Mouse (Mus musculus): ENCODE measurements around the gene Mettl16. TPM values are rescaled to one million over a fixed set of nuclear protein-coding genes. Genes with fewer than 3 reads are reported as not detected.
A peak's percentile ranks its signal among the peaks of the same experiment; 100 is the strongest.

Gene Mettl16
- polyA plus RNA-seq (2015; fragmentation: Nextera tagmentation; extraction: Ambion mirVana): 55.2 TPM in 2 replicates

DNA sequence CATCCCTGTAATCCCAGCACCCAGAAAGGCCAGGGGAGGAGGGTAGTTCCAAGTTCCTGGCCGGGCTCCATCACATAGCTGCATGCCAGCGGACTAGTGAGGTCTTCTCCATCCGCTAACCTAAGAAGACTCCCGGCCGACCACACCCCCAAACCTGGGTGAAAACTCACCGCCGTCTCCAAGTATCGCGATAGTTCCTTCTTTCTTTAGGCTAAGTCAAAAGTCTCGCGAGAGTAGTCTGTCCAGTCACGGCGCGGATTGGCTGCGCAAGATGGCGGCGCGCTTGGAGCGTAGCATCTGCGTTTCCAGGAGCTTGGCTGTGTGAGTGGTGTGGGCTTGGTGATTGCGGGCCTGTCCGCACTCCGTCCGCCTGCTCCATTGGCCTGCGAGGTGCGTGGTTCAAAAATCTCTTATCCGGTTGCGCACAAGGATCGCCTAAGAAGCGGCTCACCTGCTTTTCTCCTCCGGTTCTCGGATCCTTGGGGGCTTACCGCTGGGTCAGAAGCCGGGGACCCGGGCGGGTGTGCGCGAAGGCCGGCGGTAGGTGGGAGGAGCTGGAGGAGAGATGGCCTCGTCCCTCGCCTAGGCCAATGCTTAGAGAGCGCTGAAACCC is at the start of gene Mettl16:
TSS of gene Mettl16 (plus strand) at position 236 of the 613 bp plus-strand sequence.
- H3K9me3 ChIP-seq: no peaks in the 10 kb centered on the region
- H3K9ac ChIP-seq: peak within 1 kb of the TSS; percentile 82
- H3K36me3 ChIP-seq (replicated peaks): peaks cover 21% of the 10 kb centered on the region; the same call in 1 of the 2 replicates
- H3K27ac ChIP-seq: peak within 1 kb of the TSS; percentile 96
- peak within 1 kb of the TSS; percentile 77 for H3K4me2 ChIP-seq
- H3K4me3 ChIP-seq: peak within 1 kb of the TSS; percentile 85
- under 1% methylated on average over 43 of the region's 43 CpGs for WGBS
- peaks cover 26% of the 10 kb centered on the region for H3K4me1 ChIP-seq
- peak; percentile 97 for ATAC-seq (replicated peaks)
- H3K27me3 ChIP-seq (replicated peaks): no peaks in the 10 kb centered on the region

DNA sequence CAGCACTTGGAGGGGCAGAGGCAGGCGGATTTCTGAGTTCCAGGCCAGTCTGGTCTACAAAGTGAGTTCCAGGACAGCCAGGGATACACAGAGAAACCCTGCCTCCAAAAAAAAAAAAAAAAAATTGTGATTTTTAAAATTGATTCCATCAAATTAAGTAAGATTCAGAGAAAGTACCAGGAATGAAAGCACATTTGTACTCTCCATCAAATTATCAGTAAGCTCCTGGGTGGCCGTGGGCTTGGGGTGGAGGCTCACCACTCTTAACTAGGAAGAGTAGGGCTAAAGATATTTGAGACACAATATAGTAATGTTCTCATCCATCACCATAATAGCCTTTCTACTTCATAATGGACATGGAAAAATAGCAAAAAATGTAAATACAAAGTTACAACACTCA is 49.5 kb upstream of the Mettl16 start:
- ATAC-seq (replicated peaks): no peak
- no peaks in the 10 kb centered on the region for H3K9me3 ChIP-seq
- peak overlapping the region; percentile 18 for H3K4me3 ChIP-seq
- H3K27me3 ChIP-seq (replicated peaks): no peaks in the 10 kb centered on the region
- no peak overlapping the region for H3K9ac ChIP-seq
- no peak overlapping the region for H3K27ac ChIP-seq
- peak overlapping the region; percentile 35 for H3K4me2 ChIP-seq
- no peaks in the 10 kb centered on the region for H3K36me3 ChIP-seq (replicated peaks)
- peaks cover 44% of the 10 kb centered on the region for H3K4me1 ChIP-seq
- WGBS: 75% methylated on average over 2 of the region's 2 CpGs

DNA sequence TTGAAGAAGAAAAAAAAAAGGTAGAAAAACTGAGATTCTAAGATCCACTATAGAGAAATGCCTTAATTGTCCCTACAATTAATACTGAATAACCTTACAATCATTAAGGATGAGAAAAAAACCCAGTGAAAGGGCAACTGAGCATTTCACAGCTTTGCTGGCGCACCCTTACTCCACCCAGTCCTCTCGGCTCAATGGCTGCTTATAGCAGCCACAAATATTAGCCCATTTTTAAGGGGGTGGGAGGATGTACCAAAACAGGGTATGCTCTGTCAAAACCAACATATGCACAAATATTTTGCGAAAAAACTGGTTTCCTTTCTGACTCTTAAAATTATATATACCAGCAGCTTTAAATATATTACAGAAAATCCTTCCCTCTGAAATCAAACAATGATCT is 48.7 kb upstream of the Mettl16 start:
- peak overlapping the region; percentile 74 for H3K4me2 ChIP-seq

DNA sequence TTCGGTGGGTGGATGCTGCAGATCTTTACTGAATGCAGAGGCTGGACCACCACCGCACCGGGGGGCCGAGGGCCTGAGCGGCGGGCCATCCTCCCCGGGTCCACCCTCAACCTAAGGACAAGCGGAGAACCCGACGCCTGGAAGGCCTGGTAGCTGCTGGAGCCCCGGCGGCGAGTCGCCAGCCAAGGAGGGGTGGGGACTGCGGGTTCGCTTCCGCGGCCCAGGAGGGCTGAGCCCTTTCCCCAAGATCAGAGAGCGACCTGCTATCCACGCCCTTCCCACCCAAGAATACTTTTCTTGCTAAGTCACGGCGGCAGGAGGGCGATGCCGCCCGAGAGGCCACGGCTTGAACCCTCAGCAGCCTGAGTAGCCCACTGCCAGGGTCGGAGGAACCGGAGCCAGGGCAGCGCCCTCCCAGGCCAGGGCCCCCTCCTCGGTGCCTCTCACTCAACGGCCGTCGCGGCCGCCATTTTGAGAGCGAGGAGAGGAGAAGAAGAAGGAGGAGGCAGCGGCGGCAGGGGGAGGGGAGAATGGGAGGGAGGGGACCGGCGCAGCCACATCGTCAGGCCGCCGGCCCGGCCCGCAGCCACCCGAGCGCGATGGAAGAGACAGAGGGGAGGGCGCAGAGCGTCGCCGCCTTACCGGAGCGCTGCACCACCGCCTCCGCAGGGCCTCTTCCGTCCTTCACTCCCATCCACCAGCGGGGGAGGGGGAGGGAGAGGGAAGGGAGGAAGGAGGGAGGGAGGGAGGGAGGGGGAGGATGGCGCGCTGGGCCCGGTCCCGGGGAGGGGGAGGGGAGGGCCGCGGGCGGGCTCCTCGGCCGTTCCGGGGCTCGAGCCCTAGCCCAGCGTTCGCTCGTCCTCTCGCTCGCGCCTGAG is 47.0 kb upstream of the Mettl16 start:
- H3K9me3 ChIP-seq: no peaks in the 10 kb centered on the region
- H3K4me2 ChIP-seq: peak overlapping the region; percentile 74
- ATAC-seq (replicated peaks): peak; percentile 86

More for the DNA sequence above, 48.7 kb upstream of the Mettl16 start:
- Histone ChIP-seq H3K9ac (peak overlapping the region; percentile 53), H3K27me3 (replicated peaks) (no peaks in the 10 kb centered on the region), H3K4me3 (peak overlapping the region; percentile 41), H3K4me1 (peaks cover 38% of the 10 kb centered on the region), H3K36me3 (replicated peaks) (no peaks in the 10 kb centered on the region), H3K27ac (no peak overlapping the region), H3K9me3 (no peaks in the 10 kb centered on the region)
- 36% methylated on average over 3 of the region's 3 CpGs for WGBS
- no peak for ATAC-seq (replicated peaks)

DNA sequence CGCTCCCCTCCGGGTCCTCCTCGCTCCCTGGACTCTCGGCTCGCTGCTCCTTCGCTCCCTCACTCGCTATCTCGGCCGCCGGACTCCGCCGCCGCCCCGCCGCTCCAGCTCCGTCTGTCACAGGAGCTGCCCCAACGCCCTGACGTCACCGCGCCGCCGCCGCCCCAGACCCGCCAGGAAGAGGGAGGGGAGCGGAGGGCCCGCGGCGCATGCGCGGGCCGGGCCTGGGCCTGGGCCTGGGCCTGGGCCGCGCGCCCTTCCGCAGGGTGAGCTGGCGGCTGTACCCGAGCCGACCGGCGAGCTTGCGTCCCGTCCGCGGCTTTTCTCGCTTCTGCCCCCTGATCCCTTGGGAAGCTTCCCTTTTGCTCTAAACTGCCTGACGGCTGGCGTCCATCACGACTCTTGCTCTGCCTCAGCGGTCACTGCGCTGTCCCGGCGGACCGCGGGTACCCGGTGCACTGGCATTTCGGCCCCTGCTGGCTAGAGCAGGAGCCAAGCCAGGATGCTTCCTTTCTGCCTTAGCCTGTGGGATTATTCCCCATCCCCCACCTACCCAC is 46.3 kb upstream of the Mettl16 start, which contains the start of gene Pafah1b1:
TSS of gene Pafah1b1 (minus strand) at position 436 of the 557 bp plus-strand sequence.
- H3K36me3 ChIP-seq (replicated peaks): no peaks in the 10 kb centered on the region
- ATAC-seq (replicated peaks): peak; percentile 97
- H3K27ac ChIP-seq: peak within 1 kb of the TSS; percentile 100
- peak within 1 kb of the TSS; percentile 71 for H3K4me3 ChIP-seq
- no peaks in the 10 kb centered on the region for H3K9me3 ChIP-seq
- 0% methylated on average over 47 of the region's 56 CpGs for WGBS
- peak within 1 kb of the TSS; percentile 95 for H3K9ac ChIP-seq
- peak within 1 kb of the TSS; percentile 74 for H3K4me2 ChIP-seq
- peaks cover 31% of the 10 kb centered on the region for H3K4me1 ChIP-seq
- no peaks in the 10 kb centered on the region for H3K27me3 ChIP-seq (replicated peaks)

More for the DNA sequence above, 47.0 kb upstream of the Mettl16 start:
- H3K27me3 ChIP-seq (replicated peaks): no peaks in the 10 kb centered on the region
- H3K9ac ChIP-seq: peak overlapping the region; percentile 95
- H3K36me3 ChIP-seq (replicated peaks): no peaks in the 10 kb centered on the region
- H3K4me3 ChIP-seq: peak overlapping the region; percentile 71
- peak overlapping the region; percentile 100 for H3K27ac ChIP-seq
- H3K4me1 ChIP-seq: peaks cover 32% of the 10 kb centered on the region
- WGBS: under 1% methylated on average over 29 of the region's 75 CpGs

DNA sequence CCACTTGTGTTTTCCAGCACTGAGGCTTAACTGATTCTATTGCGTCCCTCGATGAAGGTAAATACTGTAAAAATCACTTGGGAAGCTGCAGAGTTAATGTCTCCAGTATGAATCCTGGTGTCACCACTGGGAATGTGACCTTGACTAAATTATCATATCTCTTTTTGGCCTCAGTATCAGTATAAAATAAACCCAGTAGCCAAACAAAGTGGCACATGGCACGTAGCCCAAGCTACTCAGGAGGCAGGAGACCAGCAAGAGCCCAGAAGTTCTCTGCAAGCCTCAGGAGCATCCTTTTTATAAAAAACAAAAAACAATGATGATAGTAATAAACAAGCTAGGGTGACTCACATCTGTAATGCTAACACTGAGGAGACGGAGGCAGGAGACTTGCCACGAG is 45.4 kb upstream of the Mettl16 start:
- Histone ChIP-seq H3K4me1 (peaks cover 24% of the 10 kb centered on the region), H3K9me3 (no peaks in the 10 kb centered on the region), H3K4me2 (peak overlapping the region; percentile 74), H3K4me3 (no peak overlapping the region), H3K36me3 (replicated peaks) (no peaks in the 10 kb centered on the region), H3K9ac (peak overlapping the region; percentile 31), H3K27me3 (replicated peaks) (no peaks in the 10 kb centered on the region), H3K27ac (peak overlapping the region; percentile 100)
- 49% methylated on average over 5 of the region's 5 CpGs for WGBS
- no peak for ATAC-seq (replicated peaks)

DNA sequence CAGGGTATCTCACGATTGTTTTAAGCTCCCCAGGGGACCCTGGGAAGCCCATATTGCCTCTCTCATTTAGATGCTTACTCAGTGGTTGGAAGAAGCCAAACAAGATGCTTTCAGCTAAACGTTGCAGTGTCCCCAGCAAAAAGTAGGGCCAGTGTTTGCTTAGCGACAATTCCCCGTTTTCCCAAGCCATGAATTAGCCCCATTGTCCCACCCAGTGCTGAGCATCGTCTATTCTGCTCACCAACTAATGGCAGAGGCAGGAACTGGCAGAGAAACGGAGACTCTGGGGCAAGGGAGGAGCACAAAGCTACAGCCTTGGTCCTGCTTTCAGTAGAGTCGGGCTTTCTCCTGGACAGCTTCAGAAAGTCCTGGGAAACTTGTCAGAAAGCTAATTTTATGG is 35.7 kb upstream of the Mettl16 start:
- Histone ChIP-seq H3K4me3 (no peak overlapping the region), H3K9me3 (no peaks in the 10 kb centered on the region), H3K4me1 (no peaks in the 10 kb centered on the region), H3K36me3 (replicated peaks) (no peaks in the 10 kb centered on the region), H3K27me3 (replicated peaks) (no peaks in the 10 kb centered on the region), H3K4me2 (no peak overlapping the region), H3K27ac (0 out of 2 replicates have a peak overlapping the region, but pooled peaks have one; percentile 29), H3K9ac (no peak overlapping the region)
- ATAC-seq (replicated peaks): no peak
- 12% methylated on average over 7 of the region's 7 CpGs for WGBS

DNA sequence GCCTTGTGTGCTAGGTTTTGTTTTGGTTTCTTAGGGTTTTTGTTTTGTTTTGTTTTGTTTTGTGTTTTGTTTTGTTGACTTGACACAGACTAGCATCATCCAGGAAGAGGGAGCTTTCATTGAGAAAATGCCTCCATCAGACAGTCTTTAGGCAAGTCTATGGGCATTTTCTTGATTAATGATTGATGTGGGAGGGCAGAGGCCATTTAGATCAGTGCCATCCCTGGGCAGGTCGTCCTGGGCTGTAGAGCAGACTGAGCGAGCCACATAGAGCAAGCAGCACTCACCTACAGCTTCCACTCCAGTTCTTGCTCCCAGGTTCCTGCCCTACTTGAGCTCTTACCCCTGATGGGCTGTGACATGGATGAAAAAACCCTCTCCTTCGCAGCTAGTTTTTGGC is 32.8 kb upstream of the Mettl16 start:
- no peaks in the 10 kb centered on the region for H3K9me3 ChIP-seq
- H3K4me2 ChIP-seq: no peak overlapping the region
- 80% methylated on average over 3 of the region's 3 CpGs for WGBS
- no peaks in the 10 kb centered on the region for H3K27me3 ChIP-seq (replicated peaks)
- no peaks in the 10 kb centered on the region for H3K4me1 ChIP-seq
- no peak overlapping the region for H3K4me3 ChIP-seq
- no peak overlapping the region for H3K9ac ChIP-seq
- no peaks in the 10 kb centered on the region for H3K36me3 ChIP-seq (replicated peaks)
- no peak for ATAC-seq (replicated peaks)
- no peak overlapping the region for H3K27ac ChIP-seq

DNA sequence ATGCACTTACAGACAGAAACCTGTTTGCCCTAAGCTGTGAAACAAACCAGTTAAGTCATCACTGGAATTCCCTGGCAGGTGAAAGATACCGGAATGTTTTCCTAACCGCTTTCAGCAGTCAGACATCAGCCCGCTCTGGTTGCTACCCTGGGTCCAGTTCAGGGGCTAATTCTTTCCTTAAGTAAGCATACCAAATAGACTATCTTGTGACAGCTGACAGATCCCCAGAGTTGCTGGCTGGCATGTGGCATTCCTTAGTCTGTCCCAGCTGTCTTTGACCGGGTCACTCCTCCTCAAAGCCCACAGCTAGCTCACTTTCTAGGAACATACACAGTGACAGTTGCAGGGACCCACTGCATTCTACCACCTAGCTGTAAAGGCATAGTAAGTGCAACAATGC is 22.6 kb upstream of the Mettl16 start:
- Histone ChIP-seq H3K4me3 (no peak overlapping the region), H3K4me2 (no peak overlapping the region), H3K4me1 (peaks cover 4% of the 10 kb centered on the region), H3K27me3 (replicated peaks) (no peaks in the 10 kb centered on the region), H3K9ac (no peak overlapping the region), H3K27ac (no peak overlapping the region), H3K9me3 (no peaks in the 10 kb centered on the region), H3K36me3 (replicated peaks) (no peaks in the 10 kb centered on the region)
- 76% methylated on average over 4 of the region's 4 CpGs for WGBS
- ATAC-seq (replicated peaks): no peak

DNA sequence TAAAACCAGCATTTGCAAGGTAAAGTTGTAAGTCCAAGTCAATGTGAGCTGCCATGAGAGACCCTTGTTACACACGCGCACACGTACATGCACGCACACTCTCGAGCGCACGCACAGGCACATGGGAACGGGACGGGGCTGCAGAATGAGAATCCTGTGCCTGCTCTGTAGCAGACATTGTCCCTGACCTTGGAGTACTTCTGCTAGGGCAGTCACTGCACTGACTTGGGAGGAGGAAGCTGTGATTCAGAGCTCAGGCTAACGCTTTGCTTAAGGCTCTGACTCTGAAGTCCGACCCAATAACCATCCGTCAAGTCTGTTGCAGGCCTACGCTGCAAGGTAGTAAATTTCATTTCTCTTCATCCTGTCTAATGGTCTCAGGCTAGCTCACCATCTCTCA is 21.4 kb upstream of the Mettl16 start:
- Histone ChIP-seq H3K4me3 (no peak overlapping the region), H3K9ac (no peak overlapping the region), H3K27me3 (replicated peaks) (no peaks in the 10 kb centered on the region), H3K4me2 (no peak overlapping the region), H3K27ac (no peak overlapping the region), H3K9me3 (no peaks in the 10 kb centered on the region), H3K36me3 (replicated peaks) (no peaks in the 10 kb centered on the region), H3K4me1 (peaks cover 4% of the 10 kb centered on the region)
- WGBS: 95% methylated on average over 13 of the region's 13 CpGs
- no peak for ATAC-seq (replicated peaks)

DNA sequence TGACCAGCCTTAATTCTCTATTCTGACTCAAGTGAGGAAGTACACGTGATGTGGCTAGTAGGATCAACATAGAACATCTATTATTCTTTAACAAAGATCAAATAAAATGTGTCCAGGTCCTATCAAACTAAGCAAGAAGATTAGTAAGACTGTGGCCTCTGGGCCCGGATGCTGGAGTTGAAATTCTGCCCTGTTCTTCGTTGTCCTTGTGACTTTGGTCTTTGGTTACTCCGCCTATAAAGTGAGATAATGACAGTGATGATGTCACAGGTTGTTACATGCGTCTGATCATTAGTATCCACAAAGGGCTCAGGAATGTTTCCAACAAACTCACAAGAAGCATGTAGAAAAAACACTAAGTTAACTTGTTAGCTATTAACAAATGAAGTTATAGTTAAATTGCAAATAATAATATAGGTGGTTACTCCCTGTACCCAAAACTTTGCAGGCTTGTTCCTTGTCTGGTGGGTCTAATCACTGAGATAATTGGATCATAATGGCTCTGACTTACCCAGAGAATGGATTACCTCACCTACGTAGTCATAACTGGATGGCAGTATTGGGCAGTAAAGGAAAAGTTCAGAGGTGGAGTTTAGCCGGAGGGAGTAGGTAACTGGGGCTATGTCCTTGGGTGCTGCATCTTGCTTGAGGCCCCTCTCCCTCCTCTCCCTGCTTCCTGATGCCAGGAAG is 19.8 kb upstream of the Mettl16 start:
- Histone ChIP-seq H3K9ac (no peak overlapping the region), H3K36me3 (replicated peaks) (no peaks in the 10 kb centered on the region), H3K4me1 (peaks cover 4% of the 10 kb centered on the region), H3K9me3 (no peaks in the 10 kb centered on the region), H3K27me3 (replicated peaks) (no peaks in the 10 kb centered on the region), H3K4me3 (no peak overlapping the region), H3K27ac (peak overlapping the region; percentile 69), H3K4me2 (no peak overlapping the region)
- WGBS: 84% methylated on average over 7 of the region's 7 CpGs
- no peak for ATAC-seq (replicated peaks)
